Mouse (Mus musculus): ENCODE results near the gene Pbx2. TPM values are rescaled to one million over a fixed set of nuclear protein-coding genes. Genes with fewer than 3 reads are reported as not detected.

The Pbx2 gene
- polyA plus RNA-seq, 1 experiment from 2014 or later, result 17.9 TPM

GRCm38 (mm10) chr17:34559116-34559515, 31.9 kb upstream of the Pbx2 start:
- WGBS, result 88% methylated on average over 7 of the region's 7 CpGs
- Histone ChIP-seq H3K4me1 (replicated peaks; ENCODE audit: control insufficient read depth, insufficient read depth, low read length) (no peaks in the 10 kb centered on the region), H3K27ac (ENCODE audit: low read depth, low read length) (no peak overlapping the region), H3K4me3 (ENCODE audit: low read depth, low read length) (no peak overlapping the region), H3K9me3 (ENCODE audit: control insufficient read depth, low read length) (no peaks in the 10 kb centered on the region), H3K9ac (ENCODE audit: low read length) (no peak overlapping the region), H3K27me3 (ENCODE audit: control insufficient read depth, insufficient read depth, low read length) (no peaks in the 10 kb centered on the region), H3K4me2 (ENCODE audit: low read depth, low read length, severe bottlenecking) (no peak overlapping the region), H3K36me3 (ENCODE audit: control insufficient read depth, insufficient read depth, low read length) (no peaks in the 10 kb centered on the region)
- ATAC-seq (replicated peaks; ENCODE audit: low FRiP score) (no peak), DNase-seq (ENCODE audit: low spot score) (no peak)

DNA sequence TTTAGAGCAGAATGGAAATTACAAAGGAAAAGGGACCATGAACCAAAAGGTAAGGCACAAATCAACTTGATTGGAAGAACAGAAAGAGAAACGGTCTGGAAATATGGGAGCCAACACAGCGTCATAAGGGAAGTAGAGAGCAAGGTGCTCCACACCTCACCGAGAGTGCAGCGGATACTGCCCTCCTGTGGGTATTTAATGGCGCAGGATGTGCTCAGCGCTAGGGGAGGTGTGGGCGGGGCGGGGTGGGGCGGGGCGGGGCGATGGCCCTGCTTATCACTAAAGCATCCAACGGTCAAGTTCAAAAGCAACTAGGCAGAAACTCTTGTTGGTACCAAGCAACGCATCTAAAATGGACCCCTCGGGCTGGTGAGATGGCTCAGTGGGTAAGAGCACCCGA, 31.2 kb upstream of the Pbx2 start:
- Histone ChIP-seq H3K36me3 (ENCODE audit: control insufficient read depth, insufficient read depth, low read length) (no peaks in the 10 kb centered on the region), H3K9ac (ENCODE audit: low read length) (no peak overlapping the region), H3K9me3 (ENCODE audit: control insufficient read depth, low read length) (no peaks in the 10 kb centered on the region), H3K4me2 (ENCODE audit: low read depth, low read length, severe bottlenecking) (no peak overlapping the region), H3K27ac (ENCODE audit: low read depth, low read length) (no peak overlapping the region), H3K27me3 (ENCODE audit: control insufficient read depth, insufficient read depth, low read length) (no peaks in the 10 kb centered on the region), H3K4me1 (replicated peaks; ENCODE audit: control insufficient read depth, insufficient read depth, low read length) (no peaks in the 10 kb centered on the region), H3K4me3 (ENCODE audit: low read depth, low read length) (no peak overlapping the region)
- DNase-seq (ENCODE audit: low spot score) (no peak), ATAC-seq (replicated peaks; ENCODE audit: low FRiP score) (no peak)
- 28% methylated on average over 15 of the region's 15 CpGs for WGBS

GRCm38 (mm10) chr17:34560438-34560837, 30.6 kb upstream of the Pbx2 start:
- 89% methylated on average over 6 of the region's 6 CpGs for WGBS
- H3K27ac ChIP-seq (ENCODE audit: low read depth, low read length), result no peak overlapping the region
- H3K4me1 ChIP-seq (replicated peaks; ENCODE audit: control insufficient read depth, insufficient read depth, low read length), result no peaks in the 10 kb centered on the region
- DNase-seq (ENCODE audit: low spot score) (no peak), ATAC-seq (replicated peaks; ENCODE audit: low FRiP score) (no peak)
- no peak overlapping the region for H3K9ac ChIP-seq (ENCODE audit: low read length)
- no peak overlapping the region for H3K4me2 ChIP-seq (ENCODE audit: low read depth, low read length, severe bottlenecking)
- no peak overlapping the region for H3K4me3 ChIP-seq (ENCODE audit: low read depth, low read length)
- no peaks in the 10 kb centered on the region for H3K27me3 ChIP-seq (ENCODE audit: control insufficient read depth, insufficient read depth, low read length)
- H3K9me3 ChIP-seq (ENCODE audit: control insufficient read depth, low read length), result no peaks in the 10 kb centered on the region
- no peaks in the 10 kb centered on the region for H3K36me3 ChIP-seq (ENCODE audit: control insufficient read depth, insufficient read depth, low read length)

DNA sequence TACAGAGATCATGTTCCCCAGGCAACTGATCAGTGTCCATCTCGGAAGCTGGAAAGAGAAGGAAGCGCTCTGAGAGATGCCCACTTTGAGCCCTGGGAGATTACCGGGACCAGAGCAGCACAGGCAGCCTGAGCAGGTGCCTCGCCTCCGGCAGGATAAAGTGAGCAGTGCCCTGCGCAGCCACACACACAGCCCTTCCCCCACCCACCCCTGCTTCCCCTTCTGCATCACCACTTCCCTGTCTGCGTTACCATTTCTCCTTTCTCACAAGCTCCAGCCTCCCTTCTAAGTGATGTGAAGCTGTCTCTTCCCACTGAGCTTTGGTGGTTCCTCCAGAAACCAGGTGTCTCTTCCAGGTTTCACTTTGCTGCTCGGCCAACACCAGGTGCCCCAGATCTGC, 29.9 kb upstream of the Pbx2 start:
- no peak for DNase-seq (ENCODE audit: low spot score)

DNA sequence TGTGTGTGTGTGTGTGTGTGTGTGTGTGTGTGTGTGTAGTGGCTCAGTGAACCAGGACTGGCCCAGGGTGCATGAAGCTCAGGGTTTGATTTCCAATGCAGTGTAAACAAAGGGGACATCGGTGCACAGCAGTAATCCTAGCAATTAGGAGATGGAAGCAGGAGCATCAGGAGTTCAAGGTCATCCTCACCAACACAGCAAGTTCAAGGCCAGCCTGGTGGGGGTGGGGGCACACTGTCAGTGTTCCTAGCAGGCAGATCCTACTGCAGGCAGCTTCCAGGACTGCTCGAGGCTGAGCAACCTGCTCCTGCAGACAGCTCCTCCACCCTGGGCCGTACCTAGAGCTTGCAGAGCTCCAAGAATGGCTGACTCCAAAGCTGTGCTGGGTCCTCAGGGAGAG, 28.5 kb upstream of the Pbx2 start:
- DNase-seq (ENCODE audit: low spot score) (no peak), ATAC-seq (replicated peaks; ENCODE audit: low FRiP score) (no peak)
- 71% methylated on average over 3 of the region's 3 CpGs for WGBS

More for the DNA sequence above, 29.9 kb upstream of the Pbx2 start:
- H3K4me3 ChIP-seq (ENCODE audit: low read depth, low read length), result no peak overlapping the region
- no peak overlapping the region for H3K9ac ChIP-seq (ENCODE audit: low read length)
- no peaks in the 10 kb centered on the region for H3K36me3 ChIP-seq (ENCODE audit: control insufficient read depth, insufficient read depth, low read length)
- no peaks in the 10 kb centered on the region for H3K27me3 ChIP-seq (ENCODE audit: control insufficient read depth, insufficient read depth, low read length)
- no peak for ATAC-seq (replicated peaks; ENCODE audit: low FRiP score)
- H3K4me2 ChIP-seq (ENCODE audit: low read depth, low read length, severe bottlenecking), result no peak overlapping the region
- no peaks in the 10 kb centered on the region; the same call in 1 of the 2 replicates for H3K9me3 ChIP-seq (ENCODE audit: control insufficient read depth, low read length)
- no peaks in the 10 kb centered on the region for H3K4me1 ChIP-seq (replicated peaks; ENCODE audit: control insufficient read depth, insufficient read depth, low read length)
- H3K27ac ChIP-seq (ENCODE audit: low read depth, low read length), result peak overlapping the region; percentile 18; the same call in 1 of the 2 replicates
- WGBS, result 39% methylated on average over 8 of the region's 8 CpGs

GRCm38 (mm10) chr17:34563354-34563753, 27.7 kb upstream of the Pbx2 start:
- Histone ChIP-seq H3K9ac (ENCODE audit: low read length) (no peak overlapping the region), H3K4me3 (ENCODE audit: low read depth, low read length) (no peak overlapping the region), H3K4me2 (ENCODE audit: low read depth, low read length, severe bottlenecking) (no peak overlapping the region), H3K4me1 (replicated peaks; ENCODE audit: control insufficient read depth, insufficient read depth, low read length) (no peaks in the 10 kb centered on the region), H3K9me3 (ENCODE audit: control insufficient read depth, low read length) (no peaks in the 10 kb centered on the region; the same call in 1 of the 2 replicates), H3K27me3 (ENCODE audit: control insufficient read depth, insufficient read depth, low read length) (no peaks in the 10 kb centered on the region), H3K36me3 (ENCODE audit: control insufficient read depth, insufficient read depth, low read length) (no peaks in the 10 kb centered on the region), H3K27ac (ENCODE audit: low read depth, low read length) (no peak overlapping the region)
- 80% methylated on average over 11 of the region's 11 CpGs for WGBS
- no peak for ATAC-seq (replicated peaks; ENCODE audit: low FRiP score)
- DNase-seq (ENCODE audit: low spot score), result no peak

More for the DNA sequence above, 28.5 kb upstream of the Pbx2 start:
- Histone ChIP-seq H3K9ac (ENCODE audit: low read length) (no peak overlapping the region), H3K27me3 (ENCODE audit: control insufficient read depth, insufficient read depth, low read length) (no peaks in the 10 kb centered on the region), H3K4me3 (ENCODE audit: low read depth, low read length) (no peak overlapping the region), H3K36me3 (ENCODE audit: control insufficient read depth, insufficient read depth, low read length) (no peaks in the 10 kb centered on the region), H3K4me2 (ENCODE audit: low read depth, low read length, severe bottlenecking) (no peak overlapping the region), H3K9me3 (ENCODE audit: control insufficient read depth, low read length) (no peaks in the 10 kb centered on the region; the same call in 1 of the 2 replicates), H3K4me1 (replicated peaks; ENCODE audit: control insufficient read depth, insufficient read depth, low read length) (no peaks in the 10 kb centered on the region), H3K27ac (ENCODE audit: low read depth, low read length) (no peak overlapping the region)

DNA sequence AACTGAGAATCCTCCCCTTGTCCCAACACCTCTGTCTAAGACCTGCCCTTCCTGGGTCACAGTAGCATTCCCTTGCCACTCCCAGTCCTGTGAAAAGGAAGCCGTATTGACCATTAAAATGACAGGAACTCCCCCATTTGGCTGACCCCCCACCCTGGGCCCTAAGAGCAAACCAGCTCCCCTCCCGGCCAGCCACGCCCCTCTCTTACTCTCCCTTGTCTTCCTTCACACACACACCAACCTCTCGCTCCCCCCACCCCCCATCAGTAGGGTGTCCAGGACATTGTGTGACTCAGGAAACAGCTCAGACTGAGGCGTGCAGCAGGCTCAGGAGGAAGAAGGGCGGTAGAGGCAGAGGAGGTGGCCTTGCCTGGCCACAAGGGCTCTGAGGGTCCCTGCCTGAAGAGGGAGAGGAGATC, 27.1 kb upstream of the Pbx2 start, which contains the start of gene Notch4:
TSS of gene Notch4 (plus strand) at position 266 of the 419 bp plus-strand sequence.
- no peaks in the 10 kb centered on the region for H3K36me3 ChIP-seq (ENCODE audit: control insufficient read depth, insufficient read depth, low read length)
- DNase-seq (ENCODE audit: low spot score) (no peak), ATAC-seq (replicated peaks; ENCODE audit: low FRiP score) (no peak)
- H3K4me3 ChIP-seq (ENCODE audit: low read depth, low read length), result no peak within 1 kb of the TSS
- 15% methylated on average over 6 of the region's 6 CpGs for WGBS
- H3K27ac ChIP-seq (ENCODE audit: low read depth, low read length), result no peak within 1 kb of the TSS
- H3K9me3 ChIP-seq (ENCODE audit: control insufficient read depth, low read length), result no peaks in the 10 kb centered on the region; the same call in 1 of the 2 replicates
- H3K4me1 ChIP-seq (replicated peaks; ENCODE audit: control insufficient read depth, insufficient read depth, low read length), result no peaks in the 10 kb centered on the region
- no peaks in the 10 kb centered on the region for H3K27me3 ChIP-seq (ENCODE audit: control insufficient read depth, insufficient read depth, low read length)
- no peak within 1 kb of the TSS for H3K4me2 ChIP-seq (ENCODE audit: low read depth, low read length, severe bottlenecking)
- H3K9ac ChIP-seq (ENCODE audit: low read length), result no peak within 1 kb of the TSS

DNA sequence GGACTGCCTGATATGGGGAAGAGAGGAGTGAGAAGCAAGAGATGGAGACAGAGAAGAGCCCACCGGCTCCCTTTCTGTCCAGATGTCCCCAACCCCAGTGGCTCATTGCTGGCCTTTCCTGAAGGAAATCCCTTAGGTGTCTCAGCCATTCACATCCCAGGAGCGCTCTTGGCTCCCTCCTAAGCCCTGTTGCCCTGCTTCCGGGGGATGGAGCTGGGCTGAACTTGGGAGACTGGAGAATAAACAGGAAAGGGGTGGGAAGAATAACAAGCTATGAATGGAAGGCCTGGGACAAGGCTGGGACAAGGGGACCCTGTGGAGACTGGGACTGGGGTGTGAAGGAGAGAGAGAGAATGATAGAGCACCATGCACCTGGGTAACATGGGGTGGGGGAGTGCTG, 26.3 kb upstream of the Pbx2 start:
- Histone ChIP-seq H3K9ac (ENCODE audit: low read length) (no peak overlapping the region), H3K9me3 (ENCODE audit: control insufficient read depth, low read length) (no peaks in the 10 kb centered on the region; the same call in 1 of the 2 replicates), H3K4me2 (ENCODE audit: low read depth, low read length, severe bottlenecking) (no peak overlapping the region), H3K27me3 (ENCODE audit: control insufficient read depth, insufficient read depth, low read length) (no peaks in the 10 kb centered on the region), H3K27ac (ENCODE audit: low read depth, low read length) (no peak overlapping the region), H3K36me3 (ENCODE audit: control insufficient read depth, insufficient read depth, low read length) (no peaks in the 10 kb centered on the region), H3K4me1 (replicated peaks; ENCODE audit: control insufficient read depth, insufficient read depth, low read length) (no peaks in the 10 kb centered on the region), H3K4me3 (ENCODE audit: low read depth, low read length) (no peak overlapping the region)
- DNase-seq (ENCODE audit: low spot score), result no peak
- WGBS, result 54% methylated on average over 3 of the region's 3 CpGs
- ATAC-seq (replicated peaks; ENCODE audit: low FRiP score), result no peak

DNA sequence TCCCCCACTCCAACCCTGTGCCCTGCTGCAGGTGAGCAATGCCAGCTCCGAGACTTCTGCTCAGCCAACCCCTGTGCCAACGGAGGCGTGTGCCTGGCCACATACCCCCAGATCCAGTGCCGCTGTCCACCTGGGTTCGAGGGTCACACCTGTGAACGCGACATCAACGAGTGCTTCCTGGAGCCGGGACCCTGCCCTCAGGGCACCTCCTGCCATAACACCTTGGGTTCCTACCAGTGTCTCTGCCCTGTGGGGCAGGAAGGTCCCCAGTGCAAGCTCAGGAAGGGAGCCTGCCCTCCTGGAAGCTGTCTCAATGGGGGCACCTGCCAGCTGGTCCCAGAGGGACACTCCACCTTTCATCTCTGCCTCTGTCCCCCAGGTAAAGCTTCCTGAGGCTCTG, 23.8 kb upstream of the Pbx2 start:
- 69% methylated on average over 9 of the region's 9 CpGs for WGBS
- Histone ChIP-seq H3K9me3 (ENCODE audit: control insufficient read depth, low read length) (no peaks in the 10 kb centered on the region; the same call in 1 of the 2 replicates), H3K27me3 (ENCODE audit: control insufficient read depth, insufficient read depth, low read length) (no peaks in the 10 kb centered on the region), H3K9ac (ENCODE audit: low read length) (no peak overlapping the region), H3K36me3 (ENCODE audit: control insufficient read depth, insufficient read depth, low read length) (no peaks in the 10 kb centered on the region), H3K4me2 (ENCODE audit: low read depth, low read length, severe bottlenecking) (no peak overlapping the region), H3K27ac (ENCODE audit: low read depth, low read length) (no peak overlapping the region), H3K4me1 (replicated peaks; ENCODE audit: control insufficient read depth, insufficient read depth, low read length) (no peaks in the 10 kb centered on the region), H3K4me3 (ENCODE audit: low read depth, low read length) (no peak overlapping the region)
- no peak for ATAC-seq (replicated peaks; ENCODE audit: low FRiP score)
- DNase-seq (ENCODE audit: low spot score), result no peak

Data from forebrain, embryonic 11.5 days (tissue).